Mouse (Mus musculus) liver, adult 2 months (tissue): ENCODE data around the gene Rab5c.

ENCODE experiments used
- CTCF ChIP-seq: fragments of 200-500 bp; IDR thresholded peaks from 2 replicates; pipeline ENCODE4 v1.5.1; 2011; ENCODE audit warnings: low read depth, low read length, control low read depth
- POLR2A ChIP-seq: fragments of 200-500 bp; IDR thresholded peaks from 2 replicates; pipeline ENCODE4 v1.6.1; 2011; ENCODE audit warnings: low read length, control low read depth; ENCODE audit not compliant: insufficient read depth; ENCODE audit errors: extremely low read depth

DNA sequence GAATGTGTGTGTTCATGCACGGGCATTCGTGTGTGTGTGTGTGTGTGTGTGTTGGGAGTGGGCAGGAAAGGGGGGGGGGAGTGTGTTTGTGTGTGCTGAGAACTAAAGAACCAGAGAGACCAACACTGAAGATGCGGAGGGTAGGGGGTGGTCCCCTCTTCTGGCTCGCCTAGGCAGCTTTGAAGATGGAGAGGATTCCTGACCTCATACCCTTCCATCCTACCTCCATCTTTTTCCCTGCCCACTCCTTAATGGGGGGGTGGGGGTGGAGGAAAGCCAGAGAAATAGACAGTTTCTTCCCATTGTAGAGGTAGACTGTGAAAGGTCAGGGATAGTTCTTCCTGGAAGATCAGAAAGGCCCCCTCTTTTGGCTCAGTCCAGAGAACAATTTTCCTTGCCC is 24.8 kb downstream of the Rab5c start:
- TF ChIP-seq POLR2A = no peak
- TF ChIP-seq CTCF = no peak
